In the genomic region with DNA sequence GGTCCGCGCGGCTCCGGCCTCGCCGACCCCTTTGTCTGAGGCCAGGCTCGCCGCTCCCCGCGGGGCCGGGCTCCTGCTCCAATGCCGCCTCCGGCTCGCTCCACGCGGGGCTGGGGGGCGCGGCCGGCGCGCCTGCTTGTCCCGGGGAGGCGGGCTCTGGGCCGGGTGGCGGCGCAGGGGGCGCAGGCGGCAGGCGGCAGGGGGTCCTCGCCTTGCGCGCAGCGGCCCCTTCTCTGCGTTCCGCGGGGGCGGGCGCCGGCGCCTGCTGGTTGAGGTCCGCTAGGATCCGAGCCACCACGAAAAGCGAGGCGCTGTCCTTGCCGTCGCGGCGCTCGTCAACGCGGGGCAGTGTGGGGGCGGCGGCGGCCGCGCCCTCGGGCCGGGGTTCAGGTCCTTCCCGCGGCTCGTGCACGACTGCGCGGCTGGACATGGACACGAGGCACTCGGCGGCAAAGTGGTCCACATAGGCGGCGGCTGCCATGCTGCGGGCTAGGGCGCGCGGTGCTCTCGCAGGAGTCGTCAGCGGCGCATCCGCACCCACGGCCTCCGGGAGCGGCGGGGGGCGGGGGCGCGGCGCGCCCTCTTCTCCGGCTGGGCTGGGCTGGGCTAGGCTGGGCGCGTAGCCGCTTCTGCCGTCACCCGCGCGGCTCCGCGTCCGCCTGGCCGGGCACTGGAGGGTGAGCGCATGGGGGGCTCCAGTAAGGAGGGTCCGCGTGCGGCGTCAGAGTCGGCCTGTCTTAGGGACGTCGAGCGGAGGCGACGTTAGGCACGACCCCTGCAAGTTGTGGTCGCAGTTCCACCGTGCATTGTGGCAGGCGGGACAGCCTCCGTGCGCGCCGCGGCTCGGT, we compare ENCODE assay signal across 9 mouse cellular contexts. TPM values are rescaled to one million over a fixed set of nuclear protein-coding genes. Genes with fewer than 3 reads are reported as not detected.
A peak's percentile ranks its signal among the peaks of the same experiment; 100 is the strongest.
DNase-seq lines count a peak whose midpoint lies in the region; ATAC-seq and TF ChIP-seq lines count a peak whose summit lies in the region.
"Had no signal": no experiment of that assay in that cellular context is flagged by ENCODE, and none has a peak within 500 bp of the region (broad histone marks: within the 10 kb centered on the region; RNA-seq: fewer than 3 reads in every experiment).

No protein-coding gene starts in this region.

- no peak for TF ChIP-seq CTCF in C2C12 (IDR thresholded peaks at IDR 0.05; ENCODE audit: control insufficient read depth, insufficient read depth, insufficient read length)
- 0 out of 2 replicates have a peak, but pooled peaks have one; percentile 0 for TF ChIP-seq CTCF in liver, adult 2 months (IDR thresholded peaks at IDR 0.05; ENCODE audit: low read depth, low read length)

- H3K27ac ChIP-seq in heart, embryonic 16.5 days (ENCODE audit: low read length), result peak overlapping the region; percentile 96
- H3K27ac ChIP-seq in liver, adult 2 months (replicated peaks; ENCODE audit: insufficient read depth, low read depth, low read length), result peak overlapping the region; percentile 98
- H3K27ac ChIP-seq in neural tube, embryonic 15.5 days (replicated peaks), result peak overlapping the region; percentile 93

- H3K27me3 ChIP-seq in C2C12 (ENCODE audit: control insufficient read depth, insufficient read depth, insufficient read length), result no peaks in the 10 kb centered on the region
- H3K27me3 ChIP-seq in heart, embryonic 16.5 days (ENCODE audit: control insufficient read depth, insufficient read depth, low read length), result no peaks in the 10 kb centered on the region
- H3K27me3 ChIP-seq in liver, adult 2 months (ENCODE audit: control insufficient read depth, insufficient read depth, low read length), result no peaks in the 10 kb centered on the region
- no peaks in the 10 kb centered on the region for H3K27me3 ChIP-seq in neural tube, embryonic 15.5 days (replicated peaks)

- under 1% methylated on average over 110 of the region's 121 CpGs for WGBS in heart, embryonic 16.5 days
- WGBS in liver, adult 2 months, result under 1% methylated on average over 114 of the region's 121 CpGs
- under 1% methylated on average over 104 of the region's 121 CpGs for WGBS in neural tube, embryonic 15.5 days

- peaks cover 28% of the 10 kb centered on the region for H3K4me1 ChIP-seq in heart, embryonic 16.5 days (ENCODE audit: control insufficient read depth, insufficient read depth, low read length)
- H3K4me1 ChIP-seq in liver, adult 2 months (ENCODE audit: control insufficient read depth, insufficient read depth, low read length), result peaks cover 20% of the 10 kb centered on the region
- peaks cover 41% of the 10 kb centered on the region for H3K4me1 ChIP-seq in neural tube, embryonic 15.5 days

- H3K9ac ChIP-seq in heart, embryonic 16.5 days (ENCODE audit: low read length), result peak overlapping the region; percentile 89
- peak overlapping the region; percentile 97 for H3K9ac ChIP-seq in liver, adult 2 months (ENCODE audit: low read depth, low read length)
- H3K9ac ChIP-seq in neural tube, embryonic 15.5 days (replicated peaks), result peak overlapping the region; percentile 91

- H3K36me3 ChIP-seq in C2C12 (ENCODE audit: control insufficient read depth, insufficient read depth), result no peaks in the 10 kb centered on the region
- H3K36me3 ChIP-seq in heart, embryonic 16.5 days (ENCODE audit: control insufficient read depth, insufficient read depth), result no peaks in the 10 kb centered on the region
- no peaks in the 10 kb centered on the region for H3K36me3 ChIP-seq in liver, adult 2 months (ENCODE audit: control insufficient read depth, insufficient read depth, low read length)
- H3K36me3 ChIP-seq in neural tube, embryonic 15.5 days, result no peaks in the 10 kb centered on the region

- H3K79me3 ChIP-seq in C2C12 (ENCODE audit: low read depth), result peaks cover 35% of the 10 kb centered on the region

- peak overlapping the region; percentile 69 for H3K4me3 ChIP-seq in C2C12 (ENCODE audit: insufficient read depth, poor library complexity, severe bottlenecking)
- peak overlapping the region; percentile 68 for H3K4me3 ChIP-seq in heart, embryonic 16.5 days (ENCODE audit: low read length)
- H3K4me3 ChIP-seq in liver, adult 2 months (ENCODE audit: insufficient read depth, low read depth, low read length), result peak overlapping the region; percentile 92
- peak overlapping the region; percentile 74 for H3K4me3 ChIP-seq in neural tube, embryonic 15.5 days (replicated peaks)

- H3K4me2 ChIP-seq in heart, embryonic 16.5 days (ENCODE audit: low read depth, low read length), result peak overlapping the region; percentile 74
- peak overlapping the region; percentile 96 for H3K4me2 ChIP-seq in neural tube, embryonic 15.5 days

- DNase-seq in gastrocnemius, postnatal 10 days, result peak; percentile 77
- no peak for DNase-seq in gastrocnemius, adult 8-10 months (ENCODE audit: low spot score in 2 of 2)
- peak; percentile 72 for DNase-seq in cerebellum, adult 8-10 months
- peak; percentile 10 for DNase-seq in liver, adult 2 months (ENCODE audit: extremely low read depth, low read depth, low spot score)
- DNase-seq in urinary bladder, postnatal 36 days (ENCODE audit: low spot score in 2 of 2), result no peak

- H3ac ChIP-seq in C2C12 (ENCODE audit: control insufficient read depth, insufficient read length, low read depth), result peak overlapping the region; percentile 66

- peak; percentile 92 for TF ChIP-seq POLR2A in liver, adult 2 months (IDR thresholded peaks at IDR 0.05; ENCODE audit: extremely low read depth, insufficient read depth, low read length)

- H3K79me2 ChIP-seq in C2C12 (ENCODE audit: control insufficient read depth, insufficient read depth), result peaks cover 51% of the 10 kb centered on the region
- peaks cover 36% of the 10 kb centered on the region for H3K79me2 ChIP-seq in liver, adult 2 months (ENCODE audit: control insufficient read depth, insufficient read depth, low read length)

- no peaks in the 10 kb centered on the region for H3K9me3 ChIP-seq in heart, embryonic 16.5 days (replicated peaks; ENCODE audit: control insufficient read depth, low read length)
- H3K9me3 ChIP-seq in neural tube, embryonic 15.5 days (replicated peaks), result no peaks in the 10 kb centered on the region

- peak; percentile 28 for ATAC-seq in heart, embryonic 16.5 days (replicated peaks; ENCODE audit: extremely low read depth, insufficient read depth, low FRiP score)
- peak; percentile 73 for ATAC-seq in neural tube, embryonic 15.5 days (ENCODE audit: low FRiP score)

TF ChIP-seq in C2C12, 6 proteins besides CTCF, POLR2A, EP300 and RAD21:
- TF ChIP-seq MAX (IDR thresholded peaks at IDR 0.05), result no peak
- no peak for TF ChIP-seq FOSL1 (IDR thresholded peaks at IDR 0.05; ENCODE audit: insufficient read depth, low read length, poor library complexity, severe bottlenecking)
TF ChIP-seq in C2C12: peak in this region for 0.

RNA-seq across cellular contexts. Expression of gene Klf13, which starts 0.4 kb away (rescaled TPM):
- 10 to 100 TPM; 38.3 to 50.8 TPM for total RNA-seq in gastrocnemius, postnatal 10 days (2021)
- total RNA-seq in gastrocnemius, adult 8-10 months (2022), result 10 to 100 TPM; 35.8 to 65.5 (median 41.6) TPM
- 20.1 TPM for polyA plus RNA-seq in C2C12 (2012; fragmentation: generic; extraction: Trizol)
- polyA plus RNA-seq in heart, embryonic 16.5 days (2015; fragmentation: Nextera tagmentation; extraction: Ambion mirVana), result 24.2 and 26.7 TPM in 2 replicates
- 26.2 and 26.4 TPM in 2 replicates for total RNA-seq in liver, adult 2 months (2014; rRNA removed)
- 14.1 and 19.8 TPM in 2 replicates for polyA plus RNA-seq in liver, adult 2 months (2012; rRNA removed)
- polyA plus RNA-seq in neural tube, embryonic 15.5 days (2015; fragmentation: Nextera tagmentation; extraction: Ambion mirVana), result 24.7 and 26.8 TPM in 2 replicates

RNA-seq across cellular contexts. Expression of gene E030018B13Rik, which starts 21.6 kb away (rescaled TPM):
- not detected for total RNA-seq in gastrocnemius, postnatal 10 days (2021)
- not detected for total RNA-seq in gastrocnemius, adult 8-10 months (2022)
- polyA plus RNA-seq in C2C12 (2012; fragmentation: generic; extraction: Trizol), result 0.06 TPM
- 0.18 TPM in 1 of 2 replicates, not detected in the other for polyA plus RNA-seq in heart, embryonic 16.5 days (2015; fragmentation: Nextera tagmentation; extraction: Ambion mirVana)
- 0.09 TPM in 1 of 2 replicates, not detected in the other for total RNA-seq in liver, adult 2 months (2014; rRNA removed)
- polyA plus RNA-seq in liver, adult 2 months (2012; rRNA removed), result not detected in 2 replicates
- not detected in 2 replicates for polyA plus RNA-seq in neural tube, embryonic 15.5 days (2015; fragmentation: Nextera tagmentation; extraction: Ambion mirVana)
- polyA plus RNA-seq: large intestine, adult 2 months had no signal

Comparison
In these comparisons a context has a peak if more than half of its experiments do, and no peak if none do; other contexts are left out.
1. DNase-seq: peak in gastrocnemius, postnatal 10 days (single experiment), cerebellum, adult 8-10 months (single experiment) and liver, adult 2 months (single experiment); none in gastrocnemius, adult 8-10 months (0 of 2) and urinary bladder, postnatal 36 days (0 of 2).
2. Peak in every context shown above with its lines, with median percentiles within 50 percentile points of each other: H3K4me3 ChIP-seq, H3K27ac ChIP-seq and H3K9ac ChIP-seq.